Mouse (Mus musculus): ENCODE measurements around the gene Apol6. TPM values are rescaled to one million over a fixed set of nuclear protein-coding genes. Genes with fewer than 3 reads are reported as not detected.
A peak's percentile ranks its signal among the peaks of the same experiment; 100 is the strongest.

Gene Apol6
- polyA plus RNA-seq, 1 experiment from 2014 or later, result 0.06 TPM

- WGBS (ENCODE audit: insufficient replicate concordance), result 79% methylated on average over 6 of the region's 9 CpGs
- H3K27me3 ChIP-seq (ENCODE audit: control insufficient read depth, insufficient read depth, low read depth, low read length), result no peaks in the 10 kb centered on the region
- no peak overlapping the region for H3K9ac ChIP-seq (ENCODE audit: low read depth, low read length)
- H3K27ac ChIP-seq (ENCODE audit: low read length), result no peak overlapping the region
- H3K4me2 ChIP-seq (ENCODE audit: low read depth, low read length), result no peak overlapping the region
- H3K4me3 ChIP-seq (ENCODE audit: low read depth, low read length), result no peak overlapping the region
- H3K9me3 ChIP-seq (replicated peaks; ENCODE audit: control insufficient read depth, low read length), result no peaks in the 10 kb centered on the region
- no peaks in the 10 kb centered on the region for H3K36me3 ChIP-seq (ENCODE audit: control insufficient read depth, insufficient read depth)
- ATAC-seq (ENCODE audit: low read depth), result no peak
- no peaks in the 10 kb centered on the region for H3K4me1 ChIP-seq (ENCODE audit: control insufficient read depth, low read depth, low read length)
These were observed 5.3 kb upstream of the Apol6 start for GRCm38 (mm10) chr15:77039211-77039700.

GRCm38 (mm10) chr15:77040784-77041183, 3.7 kb upstream of the Apol6 start:
- no peak overlapping the region for H3K27ac ChIP-seq (ENCODE audit: low read length)
- 19% methylated on average over 3 of the region's 3 CpGs for WGBS (ENCODE audit: insufficient replicate concordance)
- H3K9me3 ChIP-seq (replicated peaks; ENCODE audit: control insufficient read depth, low read length), result no peaks in the 10 kb centered on the region
- no peaks in the 10 kb centered on the region for H3K36me3 ChIP-seq (ENCODE audit: control insufficient read depth, insufficient read depth)
- no peak overlapping the region for H3K4me2 ChIP-seq (ENCODE audit: low read depth, low read length)
- ATAC-seq (ENCODE audit: low read depth), result no peak
- H3K4me3 ChIP-seq (ENCODE audit: low read depth, low read length), result no peak overlapping the region
- no peaks in the 10 kb centered on the region for H3K4me1 ChIP-seq (ENCODE audit: control insufficient read depth, low read depth, low read length)
- no peaks in the 10 kb centered on the region for H3K27me3 ChIP-seq (ENCODE audit: control insufficient read depth, insufficient read depth, low read depth, low read length)
- H3K9ac ChIP-seq (ENCODE audit: low read depth, low read length), result no peak overlapping the region

GRCm38 (mm10) chr15:77045609-77046008, 1.1 kb downstream of the Apol6 start:
- Histone ChIP-seq H3K4me3 (ENCODE audit: low read depth, low read length) (no peak overlapping the region), H3K27ac (ENCODE audit: low read length) (no peak overlapping the region), H3K9me3 (replicated peaks; ENCODE audit: control insufficient read depth, low read length) (no peaks in the 10 kb centered on the region), H3K27me3 (ENCODE audit: control insufficient read depth, insufficient read depth, low read depth, low read length) (no peaks in the 10 kb centered on the region), H3K9ac (ENCODE audit: low read depth, low read length) (no peak overlapping the region), H3K36me3 (ENCODE audit: control insufficient read depth, insufficient read depth) (no peaks in the 10 kb centered on the region), H3K4me1 (ENCODE audit: control insufficient read depth, low read depth, low read length) (no peaks in the 10 kb centered on the region), H3K4me2 (ENCODE audit: low read depth, low read length) (no peak overlapping the region)
- 67% methylated on average over 10 of the region's 10 CpGs for WGBS (ENCODE audit: insufficient replicate concordance)
- ATAC-seq (ENCODE audit: low read depth), result no peak

- Histone ChIP-seq H3K9me3 (replicated peaks; ENCODE audit: control insufficient read depth, low read length) (no peaks in the 10 kb centered on the region), H3K27ac (ENCODE audit: low read length) (no peak within 1 kb of the TSS), H3K36me3 (ENCODE audit: control insufficient read depth, insufficient read depth) (no peaks in the 10 kb centered on the region), H3K4me1 (ENCODE audit: control insufficient read depth, low read depth, low read length) (no peaks in the 10 kb centered on the region), H3K4me3 (ENCODE audit: low read depth, low read length) (no peak within 1 kb of the TSS), H3K4me2 (ENCODE audit: low read depth, low read length) (no peak within 1 kb of the TSS), H3K27me3 (ENCODE audit: control insufficient read depth, insufficient read depth, low read depth, low read length) (no peaks in the 10 kb centered on the region), H3K9ac (ENCODE audit: low read depth, low read length) (no peak within 1 kb of the TSS)
- ATAC-seq (ENCODE audit: low read depth), result no peak
- 74% methylated on average over 10 of the region's 10 CpGs for WGBS (ENCODE audit: insufficient replicate concordance)
These were observed 6.0 kb downstream of the Apol6 start, which contains the start of gene Mb for GRCm38 (mm10) chr15:77050570-77050969. Gene Mb, minus strand, starts transcription at chr15:77050670.

GRCm38 (mm10) chr15:77052176-77052575, 7.6 kb downstream of the Apol6 start:
- no peaks in the 10 kb centered on the region for H3K4me1 ChIP-seq (ENCODE audit: control insufficient read depth, low read depth, low read length)
- no peak overlapping the region for H3K4me2 ChIP-seq (ENCODE audit: low read depth, low read length)
- no peak overlapping the region for H3K27ac ChIP-seq (ENCODE audit: low read length)
- H3K9ac ChIP-seq (ENCODE audit: low read depth, low read length), result no peak overlapping the region
- 20% methylated on average over 1 of the region's 1 CpGs for whole genome bisulfite sequencing (ENCODE audit: insufficient replicate concordance)
- ATAC-seq (ENCODE audit: low read depth), result no peak
- H3K4me3 ChIP-seq (ENCODE audit: low read depth, low read length), result no peak overlapping the region
- H3K27me3 ChIP-seq (ENCODE audit: control insufficient read depth, insufficient read depth, low read depth, low read length), result no peaks in the 10 kb centered on the region
- H3K9me3 ChIP-seq (replicated peaks; ENCODE audit: control insufficient read depth, low read length), result no peaks in the 10 kb centered on the region
- H3K36me3 ChIP-seq (ENCODE audit: control insufficient read depth, insufficient read depth), result no peaks in the 10 kb centered on the region

GRCm38 (mm10) chr15:77053021-77053420, 8.5 kb downstream of the Apol6 start:
- Histone ChIP-seq H3K4me2 (ENCODE audit: low read depth, low read length) (no peak overlapping the region), H3K36me3 (ENCODE audit: control insufficient read depth, insufficient read depth) (no peaks in the 10 kb centered on the region), H3K27ac (ENCODE audit: low read length) (no peak overlapping the region), H3K9me3 (replicated peaks; ENCODE audit: control insufficient read depth, low read length) (no peaks in the 10 kb centered on the region), H3K4me1 (ENCODE audit: control insufficient read depth, low read depth, low read length) (no peaks in the 10 kb centered on the region), H3K9ac (ENCODE audit: low read depth, low read length) (no peak overlapping the region), H3K4me3 (ENCODE audit: low read depth, low read length) (no peak overlapping the region), H3K27me3 (ENCODE audit: control insufficient read depth, insufficient read depth, low read depth, low read length) (no peaks in the 10 kb centered on the region)
- 58% methylated on average over 1 of the region's 1 CpGs for WGBS (ENCODE audit: insufficient replicate concordance)
- ATAC-seq (ENCODE audit: low read depth), result peak; percentile 86

- H3K27ac ChIP-seq (ENCODE audit: low read length), result no peak overlapping the region
- H3K4me2 ChIP-seq (ENCODE audit: low read depth, low read length), result no peak overlapping the region
- no peaks in the 10 kb centered on the region for H3K9me3 ChIP-seq (replicated peaks; ENCODE audit: control insufficient read depth, low read length)
- H3K27me3 ChIP-seq (ENCODE audit: control insufficient read depth, insufficient read depth, low read depth, low read length), result no peaks in the 10 kb centered on the region
- H3K9ac ChIP-seq (ENCODE audit: low read depth, low read length), result no peak overlapping the region
- no peaks in the 10 kb centered on the region for H3K4me1 ChIP-seq (ENCODE audit: control insufficient read depth, low read depth, low read length)
- H3K4me3 ChIP-seq (ENCODE audit: low read depth, low read length), result no peak overlapping the region
- ATAC-seq (ENCODE audit: low read depth), result no peak
- H3K36me3 ChIP-seq (ENCODE audit: control insufficient read depth, insufficient read depth), result no peaks in the 10 kb centered on the region
- WGBS (ENCODE audit: insufficient replicate concordance), result 49% methylated on average over 5 of the region's 5 CpGs
These were observed 10.2 kb downstream of the Apol6 start for GRCm38 (mm10) chr15:77054611-77055175.

GRCm38 (mm10) chr15:77056001-77056790, 11.7 kb downstream of the Apol6 start:
- Histone ChIP-seq H3K9ac (ENCODE audit: low read depth, low read length) (no peak overlapping the region), H3K36me3 (ENCODE audit: control insufficient read depth, insufficient read depth) (no peaks in the 10 kb centered on the region), H3K9me3 (replicated peaks; ENCODE audit: control insufficient read depth, low read length) (no peaks in the 10 kb centered on the region), H3K4me1 (ENCODE audit: control insufficient read depth, low read depth, low read length) (no peaks in the 10 kb centered on the region), H3K27me3 (ENCODE audit: control insufficient read depth, insufficient read depth, low read depth, low read length) (no peaks in the 10 kb centered on the region), H3K4me2 (ENCODE audit: low read depth, low read length) (no peak overlapping the region), H3K27ac (ENCODE audit: low read length) (no peak overlapping the region), H3K4me3 (ENCODE audit: low read depth, low read length) (no peak overlapping the region)
- ATAC-seq (ENCODE audit: low read depth), result no peak
- WGBS (ENCODE audit: insufficient replicate concordance), result 42% methylated on average over 6 of the region's 6 CpGs

- H3K4me1 ChIP-seq (ENCODE audit: control insufficient read depth, low read depth, low read length), result no peaks in the 10 kb centered on the region
- no peaks in the 10 kb centered on the region for H3K9me3 ChIP-seq (replicated peaks; ENCODE audit: control insufficient read depth, low read length)
- no peak overlapping the region for H3K27ac ChIP-seq (ENCODE audit: low read length)
- no peaks in the 10 kb centered on the region for H3K36me3 ChIP-seq (ENCODE audit: control insufficient read depth, insufficient read depth)
- no peaks in the 10 kb centered on the region for H3K27me3 ChIP-seq (ENCODE audit: control insufficient read depth, insufficient read depth, low read depth, low read length)
- H3K4me2 ChIP-seq (ENCODE audit: low read depth, low read length), result no peak overlapping the region
- WGBS (ENCODE audit: insufficient replicate concordance), result 38% methylated on average over 3 of the region's 3 CpGs
- no peak for ATAC-seq (ENCODE audit: low read depth)
- no peak overlapping the region for H3K9ac ChIP-seq (ENCODE audit: low read depth, low read length)
- H3K4me3 ChIP-seq (ENCODE audit: low read depth, low read length), result no peak overlapping the region
These were observed 12.2 kb downstream of the Apol6 start for GRCm38 (mm10) chr15:77056791-77057051.

Measured in liver, embryonic 16.5 days (tissue).